Mouse (Mus musculus) cortical plate, adult 2 months (tissue): ENCODE data around the gene Lypd6.

ENCODE experiments used
- CTCF ChIP-seq: fragments of 200-500 bp; IDR thresholded peaks from 2 replicates; pipeline ENCODE4 v1.5.1; 2011; ENCODE audit warnings: mild to moderate bottlenecking, control low read depth, low read length; ENCODE audit not compliant: insufficient read depth; ENCODE audit errors: extremely low read depth
- POLR2A ChIP-seq: fragments of 200-500 bp; IDR thresholded peaks from 2 replicates; pipeline ENCODE4 v1.6.1; 2011; ENCODE audit warnings: mild to moderate bottlenecking, low read length, control low read depth; ENCODE audit not compliant: insufficient read depth; ENCODE audit errors: extremely low read depth

DNA sequence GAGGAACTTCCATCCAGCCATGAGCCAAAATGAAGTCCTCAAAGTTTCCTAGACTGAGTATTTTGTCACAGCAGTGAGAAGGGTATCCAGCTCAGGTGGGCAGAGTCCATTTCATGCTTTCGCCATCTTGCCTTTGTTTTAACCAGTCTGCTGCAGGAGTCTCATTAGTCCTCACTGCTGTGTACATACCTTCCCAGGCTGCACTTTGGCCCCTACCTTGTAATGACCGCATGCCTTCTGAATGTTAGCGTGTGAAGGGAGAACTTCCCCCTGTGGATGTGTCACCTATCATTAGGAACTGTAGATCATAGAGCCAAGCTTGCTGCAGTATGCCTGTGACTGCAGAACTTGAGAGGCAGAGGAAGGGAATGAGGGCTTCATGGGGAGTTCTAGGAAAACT, 114.2 kb downstream of the Lypd6 start:
- TF ChIP-seq CTCF (no peak), POLR2A (no peak)
